Mouse (Mus musculus): ENCODE measurements at regions not wholly inside any gene's neighbourhood (a gene's known extent, or its start where the extent isn't known, plus 50 kb on each side); places are given as distances from the start of the nearest gene placed in this dataset.
"Not testable (repeated sequence)": the region's sequence is repeated elsewhere in the genome, so short reads cannot be mapped to it uniquely, and the experiment has no call there.

- 68% methylated on average over 3 of the region's 3 CpGs for WGBS
- H3K9me3 ChIP-seq (replicated peaks): no peaks in the 10 kb centered on the region
- H3K27ac ChIP-seq (replicated peaks): no peak overlapping the region
- H3K9ac ChIP-seq: no peak overlapping the region
- no peaks in the 10 kb centered on the region for H3K27me3 ChIP-seq
- no peaks in the 10 kb centered on the region for H3K4me1 ChIP-seq
- H3K36me3 ChIP-seq: no peaks in the 10 kb centered on the region
- no peak overlapping the region for H3K4me3 ChIP-seq (replicated peaks)
- no peak overlapping the region for H3K4me2 ChIP-seq (replicated peaks)
- no peak for ATAC-seq (ENCODE audit: insufficient number of reproducible peaks, low FRiP score, low TSS enrichment, low read depth)
These were observed 567.3 kb downstream of the Cntn3 start for GRCm38 (mm10) chr6:102005627-102006026.

- H3K4me1 ChIP-seq: no peaks in the 10 kb centered on the region
- H3K9me3 ChIP-seq (replicated peaks): no peaks in the 10 kb centered on the region
- no peak overlapping the region for H3K4me3 ChIP-seq (replicated peaks)
- no peak overlapping the region for H3K27ac ChIP-seq (replicated peaks)
- no peak for ATAC-seq (ENCODE audit: insufficient number of reproducible peaks, low FRiP score, low TSS enrichment, low read depth)
- WGBS: 67% methylated on average over 2 of the region's 2 CpGs
- no peaks in the 10 kb centered on the region for H3K27me3 ChIP-seq
- H3K4me2 ChIP-seq (replicated peaks): no peak overlapping the region
- H3K36me3 ChIP-seq: no peaks in the 10 kb centered on the region
- no peak overlapping the region for H3K9ac ChIP-seq
These were observed 574.7 kb downstream of the Cntn3 start for GRCm38 (mm10) chr6:101998181-101998580.

GRCm38 (mm10) chr6:101997629-101998028 is 575.3 kb downstream of the Cntn3 start:
- 50% methylated on average over 5 of the region's 5 CpGs for WGBS
- H3K9ac ChIP-seq: no peak overlapping the region

GRCm38 (mm10) chr6:101992815-101993214 is 580.1 kb downstream of the Cntn3 start:
- WGBS: 88% methylated on average over 2 of the region's 2 CpGs
- no peak for ATAC-seq (ENCODE audit: insufficient number of reproducible peaks, low FRiP score, low TSS enrichment, low read depth)
- Histone ChIP-seq H3K4me3 (replicated peaks) (no peak overlapping the region), H3K9me3 (replicated peaks) (no peaks in the 10 kb centered on the region), H3K27ac (replicated peaks) (no peak overlapping the region), H3K27me3 (no peaks in the 10 kb centered on the region), H3K36me3 (no peaks in the 10 kb centered on the region), H3K4me1 (no peaks in the 10 kb centered on the region), H3K9ac (no peak overlapping the region), H3K4me2 (replicated peaks) (no peak overlapping the region)

More at GRCm38 (mm10) chr6:101997629-101998028, 575.3 kb downstream of the Cntn3 start:
- H3K27ac ChIP-seq (replicated peaks): no peak overlapping the region
- no peaks in the 10 kb centered on the region for H3K9me3 ChIP-seq (replicated peaks)
- H3K36me3 ChIP-seq: no peaks in the 10 kb centered on the region
- no peaks in the 10 kb centered on the region for H3K27me3 ChIP-seq
- H3K4me1 ChIP-seq: no peaks in the 10 kb centered on the region
- H3K4me3 ChIP-seq (replicated peaks): no peak overlapping the region
- ATAC-seq (ENCODE audit: insufficient number of reproducible peaks, low FRiP score, low TSS enrichment, low read depth): no peak
- H3K4me2 ChIP-seq (replicated peaks): no peak overlapping the region

GRCm38 (mm10) chr6:101981656-101982055 is 591.2 kb downstream of the Cntn3 start:
- no peak for ATAC-seq (ENCODE audit: insufficient number of reproducible peaks, low FRiP score, low TSS enrichment, low read depth)
- no peak overlapping the region for H3K9ac ChIP-seq
- no peak overlapping the region for H3K4me2 ChIP-seq (replicated peaks)
- H3K9me3 ChIP-seq (replicated peaks): no peaks in the 10 kb centered on the region
- no peaks in the 10 kb centered on the region for H3K4me1 ChIP-seq
- no peaks in the 10 kb centered on the region for H3K27me3 ChIP-seq
- no peak overlapping the region for H3K27ac ChIP-seq (replicated peaks)
- no peaks in the 10 kb centered on the region for H3K36me3 ChIP-seq
- WGBS: 35% methylated on average over 1 of the region's 1 CpGs
- H3K4me3 ChIP-seq (replicated peaks): no peak overlapping the region

- Histone ChIP-seq H3K36me3 (no peaks in the 10 kb centered on the region), H3K4me3 (replicated peaks) (no peak overlapping the region), H3K4me2 (replicated peaks) (no peak overlapping the region), H3K27ac (replicated peaks) (no peak overlapping the region), H3K27me3 (no peaks in the 10 kb centered on the region), H3K4me1 (no peaks in the 10 kb centered on the region), H3K9me3 (replicated peaks) (no peaks in the 10 kb centered on the region), H3K9ac (no peak overlapping the region)
- 65% methylated on average over 2 of the region's 2 CpGs for WGBS
- ATAC-seq (ENCODE audit: insufficient number of reproducible peaks, low FRiP score, low TSS enrichment, low read depth): no peak
These were observed 593.7 kb downstream of the Cntn3 start for GRCm38 (mm10) chr6:101979213-101979612.

GRCm38 (mm10) chr6:101964941-101965340 is 587.2 kb upstream of the Pdzrn3 start:
- WGBS: 85% methylated on average over 2 of the region's 2 CpGs
- Histone ChIP-seq H3K4me2 (replicated peaks) (no peak overlapping the region), H3K36me3 (no peaks in the 10 kb centered on the region), H3K9me3 (replicated peaks) (no peaks in the 10 kb centered on the region), H3K4me3 (replicated peaks) (no peak overlapping the region), H3K27me3 (no peaks in the 10 kb centered on the region), H3K4me1 (no peaks in the 10 kb centered on the region), H3K27ac (replicated peaks) (no peak overlapping the region), H3K9ac (no peak overlapping the region)
- no peak for ATAC-seq (ENCODE audit: insufficient number of reproducible peaks, low FRiP score, low TSS enrichment, low read depth)

- not testable (repeated sequence) for H3K4me2 ChIP-seq (replicated peaks); H3K4me3 ChIP-seq (replicated peaks); H3K4me1 ChIP-seq; H3K36me3 ChIP-seq; H3K27me3 ChIP-seq; H3K27ac ChIP-seq (replicated peaks); ATAC-seq (ENCODE audit: insufficient number of reproducible peaks, low FRiP score, low TSS enrichment, low read depth); H3K9me3 ChIP-seq (replicated peaks); H3K9ac ChIP-seq
- WGBS: 85% methylated on average over 3 of the region's 3 CpGs
These were observed 583.8 kb upstream of the Pdzrn3 start for GRCm38 (mm10) chr6:101961476-101961875.

GRCm38 (mm10) chr6:101949681-101950080 is 572.0 kb upstream of the Pdzrn3 start:
- 37% methylated on average over 3 of the region's 3 CpGs for whole genome bisulfite sequencing
- no peak for ATAC-seq (ENCODE audit: insufficient number of reproducible peaks, low FRiP score, low TSS enrichment, low read depth)
- Histone ChIP-seq H3K9ac (no peak overlapping the region), H3K27me3 (no peaks in the 10 kb centered on the region), H3K9me3 (replicated peaks) (no peaks in the 10 kb centered on the region), H3K36me3 (no peaks in the 10 kb centered on the region), H3K4me3 (replicated peaks) (no peak overlapping the region), H3K27ac (replicated peaks) (no peak overlapping the region), H3K4me1 (no peaks in the 10 kb centered on the region), H3K4me2 (replicated peaks) (no peak overlapping the region)

- H3K4me1 ChIP-seq: no peaks in the 10 kb centered on the region
- H3K4me3 ChIP-seq (replicated peaks): no peak overlapping the region
- H3K27ac ChIP-seq (replicated peaks): no peak overlapping the region
- 84% methylated on average over 2 of the region's 2 CpGs for WGBS
- ATAC-seq (ENCODE audit: insufficient number of reproducible peaks, low FRiP score, low TSS enrichment, low read depth): no peak
- H3K36me3 ChIP-seq: no peaks in the 10 kb centered on the region
- H3K9me3 ChIP-seq (replicated peaks): no peaks in the 10 kb centered on the region
- no peak overlapping the region for H3K9ac ChIP-seq
- no peak overlapping the region for H3K4me2 ChIP-seq (replicated peaks)
- H3K27me3 ChIP-seq: no peaks in the 10 kb centered on the region
These were observed 571.3 kb upstream of the Pdzrn3 start for GRCm38 (mm10) chr6:101948950-101949349.

GRCm38 (mm10) chr6:101940266-101940866 is 562.7 kb upstream of the Pdzrn3 start:
- no peak for ATAC-seq (ENCODE audit: insufficient number of reproducible peaks, low FRiP score, low TSS enrichment, low read depth)
- H3K27ac ChIP-seq (replicated peaks): no peak overlapping the region
- H3K36me3 ChIP-seq: no peaks in the 10 kb centered on the region
- 59% methylated on average over 3 of the region's 3 CpGs for WGBS
- H3K27me3 ChIP-seq: no peaks in the 10 kb centered on the region
- no peak overlapping the region for H3K4me3 ChIP-seq (replicated peaks)
- H3K9ac ChIP-seq: no peak overlapping the region
- no peak overlapping the region for H3K4me2 ChIP-seq (replicated peaks)
- no peaks in the 10 kb centered on the region for H3K9me3 ChIP-seq (replicated peaks)
- H3K4me1 ChIP-seq: no peaks in the 10 kb centered on the region

- no peak overlapping the region for H3K27ac ChIP-seq (replicated peaks)
- WGBS: 66% methylated on average over 4 of the region's 4 CpGs
- ATAC-seq (ENCODE audit: insufficient number of reproducible peaks, low FRiP score, low TSS enrichment, low read depth): no peak
These were observed 560.8 kb upstream of the Pdzrn3 start for GRCm38 (mm10) chr6:101938393-101938985.

More at GRCm38 (mm10) chr6:101938393-101938985, 560.8 kb upstream of the Pdzrn3 start:
- H3K4me1 ChIP-seq: no peaks in the 10 kb centered on the region
- H3K9ac ChIP-seq: no peak overlapping the region
- no peak overlapping the region for H3K4me3 ChIP-seq (replicated peaks)
- H3K27me3 ChIP-seq: no peaks in the 10 kb centered on the region
- H3K36me3 ChIP-seq: no peaks in the 10 kb centered on the region
- H3K9me3 ChIP-seq (replicated peaks): no peaks in the 10 kb centered on the region
- no peak overlapping the region for H3K4me2 ChIP-seq (replicated peaks)
